Mouse (Mus musculus): ENCODE results near the gene Tsks.

GRCm38 (mm10) chr7:44915314-44915713 lies 27.7 kb upstream of the Tsks start:
- TF ChIP-seq CTCF (IDR thresholded peaks at IDR 0.05; ENCODE audit: insufficient read depth, low read depth, low read length) (no peak), POLR2A (IDR thresholded peaks at IDR 0.05; ENCODE audit: insufficient read depth, low read depth, low read length) (no peak)
